Mouse (Mus musculus) heart, embryonic 16.5 days (tissue): ENCODE results near the gene App. TPM values are rescaled to one million over a fixed set of nuclear protein-coding genes. Genes with fewer than 3 reads are reported as not detected.

Experiments
- ATAC-seq: fragments of 200-750 bp; cut with Nextera tagmentation; replicated peaks from 2 replicates; pipeline ENCODE4 v1.8.0; 2017; ENCODE audit warnings: moderate number of reproducible peaks; ENCODE audit not compliant: insufficient read depth, low FRiP score; ENCODE audit errors: extremely low read depth
- H3K27ac ChIP-seq: fragments of 300-500 bp; sonication (generic); 2 replicates; pipeline ENCODE4 v1.5.1; 2014; ENCODE audit warnings: mild to moderate bottlenecking, low read length, control low read depth, moderate library complexity
- H3K27me3 ChIP-seq: fragments of 300-500 bp; sonication (generic); 2 replicates; pipeline ENCODE4 v1.6.1; 2014; ENCODE audit warnings: low read length, mixed read lengths; ENCODE audit not compliant: control insufficient read depth, insufficient read depth
- H3K36me3 ChIP-seq: fragments of 300-500 bp; sonication (generic); 2 replicates; pipeline ENCODE4 v1.6.1; 2014; ENCODE audit not compliant: control insufficient read depth, insufficient read depth
- H3K4me1 ChIP-seq: fragments of 300-500 bp; sonication (generic); 2 replicates; pipeline ENCODE4 v1.6.1; 2014; ENCODE audit warnings: low read length, mixed read lengths; ENCODE audit not compliant: control insufficient read depth, insufficient read depth
- H3K4me2 ChIP-seq: fragments of 300-500 bp; sonication (generic); 2 replicates; pipeline ENCODE4 v1.6.1; 2014; ENCODE audit warnings: low read depth, mild to moderate bottlenecking, control low read depth, low read length
- H3K4me3 ChIP-seq: fragments of 300-500 bp; sonication (generic); 2 replicates; pipeline ENCODE4 v1.5.1; 2014; ENCODE audit warnings: mild to moderate bottlenecking, control low read depth, low read length
- H3K9ac ChIP-seq: fragments of 300-500 bp; sonication (generic); 2 replicates; pipeline ENCODE4 v1.6.1; 2014; ENCODE audit warnings: low read length, control low read depth
- H3K9me3 ChIP-seq: fragments of 300-500 bp; sonication (generic); replicated peaks from 2 replicates; pipeline ENCODE4 v1.6.1; 2016; ENCODE audit warnings: low read length; ENCODE audit not compliant: control insufficient read depth
- WGBS: fragments of 180-500 bp; shearing (Covaris S2); extraction: QIAGEN DNeasy Blood & Tissue Kit; methylation state at CpG from one replicate; pipeline ENCODE4 v1.1.7; 2014; 5-methylcytosine and 5-hydroxymethylcytosine counted together
- polyA plus RNA-seq: library from polyadenylated mRNA; unstranded; fragments of >200 nt; fragmentation: Nextera tagmentation; extraction: Ambion mirVana; gene quantifications from 2 replicates; pipeline ENCODE4 v1.2.1, GENCODE M21; 2015

Gene App
- polyA plus RNA-seq, 1 experiment from 2014 or later = 187 TPM

DNA sequence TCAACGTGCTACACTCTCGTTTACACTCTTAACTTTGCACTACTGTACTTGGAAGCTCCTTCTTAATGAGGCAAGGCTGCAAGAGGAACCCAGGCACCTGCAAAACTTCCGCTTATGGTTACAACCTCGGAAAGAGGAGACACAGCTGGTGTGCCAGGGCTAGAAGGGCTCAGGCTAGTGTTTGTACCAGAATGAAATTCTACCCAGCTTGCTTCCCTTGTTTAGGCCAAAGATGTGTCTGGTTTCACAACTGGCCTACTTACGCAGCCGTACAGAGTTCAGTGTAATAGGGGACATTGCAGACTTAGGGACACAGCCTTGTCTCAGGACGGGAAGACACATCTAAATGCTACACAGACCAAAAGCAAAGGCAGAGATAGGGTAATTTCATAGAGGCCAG, 173.3 kb downstream of the App start:
- Histone ChIP-seq H3K9ac (no peak overlapping the region), H3K4me2 (no peak overlapping the region), H3K4me3 (no peak overlapping the region), H3K36me3 (peaks cover 16% of the 10 kb centered on the region), H3K4me1 (peaks cover 6% of the 10 kb centered on the region), H3K9me3 (0 out of 2 replicates have a peak, but pooled peaks cover 4% of the 10 kb centered on the region), H3K27me3 (no peaks in the 10 kb centered on the region), H3K27ac (no peak overlapping the region)
- ATAC-seq = no peak
- WGBS = 82% methylated on average over 7 of the region's 7 CpGs

GRCm38 (mm10) chr16:84997551-84997950, 176.0 kb downstream of the App start:
- ATAC-seq = no peak; the same call in 1 of the 2 replicates
- H3K4me3 ChIP-seq = no peak overlapping the region
- H3K36me3 ChIP-seq = peaks cover 9% of the 10 kb centered on the region
- no peaks in the 10 kb centered on the region for H3K27me3 ChIP-seq
- H3K4me1 ChIP-seq = peaks cover 6% of the 10 kb centered on the region
- H3K9ac ChIP-seq = no peak overlapping the region
- 0 out of 2 replicates have a peak, but pooled peaks cover 4% of the 10 kb centered on the region for H3K9me3 ChIP-seq
- no peak overlapping the region for H3K27ac ChIP-seq
- H3K4me2 ChIP-seq = no peak overlapping the region
- 34% methylated on average over 3 of the region's 3 CpGs for WGBS

DNA sequence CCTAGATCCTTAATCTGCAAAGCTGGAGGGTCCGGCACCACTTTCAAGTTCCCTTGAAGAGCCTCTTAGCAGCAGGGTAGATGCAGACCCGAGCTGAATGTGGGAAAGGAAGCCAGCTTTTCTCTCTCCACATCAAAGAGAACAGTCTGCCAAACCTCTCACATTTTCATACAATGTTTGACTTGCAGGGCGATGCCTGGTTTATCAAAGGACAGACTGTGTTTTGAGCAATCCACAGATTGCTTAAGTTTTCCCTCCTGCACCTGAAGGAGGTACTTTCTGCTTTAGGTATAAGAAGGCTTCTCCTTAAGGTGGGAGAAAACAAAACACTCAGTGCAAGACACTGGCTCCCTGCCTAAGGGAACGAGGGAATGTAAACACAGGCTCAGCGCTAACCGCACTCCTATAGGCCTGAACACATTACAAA, 178.1 kb downstream of the App start:
- Histone ChIP-seq H3K27ac (no peak overlapping the region), H3K36me3 (no peaks in the 10 kb centered on the region; the same call in 1 of the 2 replicates), H3K9me3 (no peaks in the 10 kb centered on the region), H3K4me3 (no peak overlapping the region), H3K27me3 (no peaks in the 10 kb centered on the region), H3K9ac (no peak overlapping the region), H3K4me2 (no peak overlapping the region), H3K4me1 (peaks cover 8% of the 10 kb centered on the region)
- no peak for ATAC-seq
- WGBS = 51% methylated on average over 6 of the region's 6 CpGs

DNA sequence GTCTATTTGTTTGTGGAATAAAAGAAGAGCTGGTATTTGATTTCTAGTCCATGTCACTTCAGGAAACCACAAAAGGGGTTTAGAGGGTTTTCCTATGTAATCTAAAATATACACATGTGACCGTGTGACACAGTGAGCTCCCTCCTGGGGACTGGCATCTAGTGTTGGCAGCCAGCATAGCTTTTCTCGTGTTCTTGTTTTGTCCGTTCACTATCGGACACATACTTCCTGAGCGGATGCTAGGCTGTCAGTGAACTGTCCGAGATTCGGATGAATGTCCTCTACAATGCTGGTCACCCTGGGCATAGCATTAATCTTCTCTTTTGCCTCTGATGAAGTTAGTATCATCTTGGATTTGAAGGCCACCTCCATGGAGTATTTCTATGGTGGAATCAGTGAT, 180.7 kb downstream of the App start:
- Histone ChIP-seq H3K36me3 (peaks cover 4% of the 10 kb centered on the region; the same call in 1 of the 2 replicates), H3K4me2 (no peak overlapping the region), H3K27me3 (no peaks in the 10 kb centered on the region), H3K4me1 (peaks cover 17% of the 10 kb centered on the region), H3K9ac (no peak overlapping the region), H3K4me3 (no peak overlapping the region), H3K27ac (no peak overlapping the region), H3K9me3 (no peaks in the 10 kb centered on the region)
- WGBS = 65% methylated on average over 7 of the region's 7 CpGs
- ATAC-seq = peak; percentile 33; the same call in 1 of the 2 replicates

DNA sequence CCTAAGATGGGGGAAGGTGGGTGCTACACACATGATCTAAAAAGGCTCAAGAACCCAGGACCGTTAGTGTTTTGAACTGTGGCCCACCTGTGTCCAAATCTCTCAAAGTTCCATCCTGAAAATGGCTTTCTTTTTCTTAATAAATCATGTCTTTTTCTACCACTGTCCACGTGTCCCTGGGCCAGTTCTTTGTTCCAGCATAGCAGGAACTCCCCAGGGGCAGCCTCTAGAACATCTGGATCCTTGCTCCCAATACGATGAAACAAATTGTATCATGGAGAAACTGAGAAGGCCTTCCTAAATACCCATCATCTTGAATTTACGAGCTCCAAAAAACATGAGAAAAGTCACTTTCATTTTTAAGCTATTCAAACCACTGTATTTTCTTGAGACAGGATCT, 182.6 kb downstream of the App start:
- no peak overlapping the region for H3K4me3 ChIP-seq
- no peaks in the 10 kb centered on the region for H3K27me3 ChIP-seq
- H3K36me3 ChIP-seq = peaks cover 12% of the 10 kb centered on the region; the same call in 1 of the 2 replicates
- WGBS = 82% methylated on average over 4 of the region's 4 CpGs
- H3K4me2 ChIP-seq = no peak overlapping the region
- H3K9ac ChIP-seq = no peak overlapping the region
- peaks cover 16% of the 10 kb centered on the region for H3K4me1 ChIP-seq
- no peaks in the 10 kb centered on the region for H3K9me3 ChIP-seq
- ATAC-seq = no peak
- no peak overlapping the region; the same call in 1 of the 2 replicates for H3K27ac ChIP-seq

DNA sequence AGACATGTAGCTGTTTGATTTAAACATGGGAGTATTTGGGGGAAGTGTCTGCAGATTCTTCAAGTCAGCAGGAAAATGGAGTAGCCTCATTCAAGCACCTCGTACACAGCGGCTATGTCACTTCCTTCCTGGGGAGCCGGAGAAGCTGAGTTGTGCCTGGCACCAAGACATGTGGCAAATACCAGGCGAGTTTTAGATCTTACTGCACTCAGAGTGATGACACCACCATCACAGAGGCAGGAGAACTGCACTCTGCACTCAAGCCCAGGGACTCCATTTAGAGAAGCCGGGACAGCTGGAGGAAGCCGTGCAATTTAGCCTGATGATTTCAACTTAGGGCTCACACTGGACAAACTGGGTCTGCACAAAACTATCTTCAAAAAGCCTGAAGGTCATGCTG, 183.6 kb downstream of the App start:
- no peak overlapping the region for H3K4me2 ChIP-seq
- H3K27me3 ChIP-seq = no peaks in the 10 kb centered on the region
- ATAC-seq = peak; percentile 76
- peak overlapping the region; percentile 64 for H3K27ac ChIP-seq
- no peak overlapping the region for H3K4me3 ChIP-seq
- H3K4me1 ChIP-seq = peaks cover 16% of the 10 kb centered on the region
- peaks cover 12% of the 10 kb centered on the region; the same call in 1 of the 2 replicates for H3K36me3 ChIP-seq
- H3K9me3 ChIP-seq = no peaks in the 10 kb centered on the region
- H3K9ac ChIP-seq = no peak overlapping the region
- WGBS = 24% methylated on average over 6 of the region's 6 CpGs

DNA sequence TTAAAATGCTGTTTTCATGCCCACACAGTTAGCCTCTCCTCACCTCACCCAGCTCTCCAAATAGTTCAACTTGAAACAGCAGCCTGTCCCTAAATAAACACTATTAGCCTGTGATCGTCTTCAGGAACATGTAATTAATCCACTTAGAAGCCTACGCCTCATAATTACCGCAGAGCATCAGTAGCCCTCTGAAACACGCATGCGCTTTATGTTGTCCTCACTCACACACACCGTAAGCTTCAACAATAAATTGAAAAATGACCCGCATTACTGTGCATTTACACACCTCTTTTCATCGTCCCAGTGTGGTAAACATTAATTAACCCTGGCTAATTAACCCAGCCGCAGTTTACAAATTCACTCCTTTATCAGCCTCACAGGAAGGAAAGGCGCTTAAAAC, 184.1 kb downstream of the App start:
- Histone ChIP-seq H3K4me1 (peaks cover 16% of the 10 kb centered on the region), H3K4me2 (no peak overlapping the region), H3K4me3 (no peak overlapping the region), H3K27me3 (no peaks in the 10 kb centered on the region), H3K9me3 (no peaks in the 10 kb centered on the region), H3K36me3 (peaks cover 12% of the 10 kb centered on the region; the same call in 1 of the 2 replicates), H3K9ac (no peak overlapping the region), H3K27ac (peak overlapping the region; percentile 64)
- no peak for ATAC-seq
- 85% methylated on average over 10 of the region's 10 CpGs for WGBS

- Histone ChIP-seq H3K36me3 (peaks cover 12% of the 10 kb centered on the region; the same call in 1 of the 2 replicates), H3K9ac (no peak overlapping the region), H3K27ac (no peak overlapping the region), H3K4me2 (no peak overlapping the region), H3K27me3 (no peaks in the 10 kb centered on the region), H3K4me1 (peaks cover 16% of the 10 kb centered on the region), H3K9me3 (no peaks in the 10 kb centered on the region), H3K4me3 (no peak overlapping the region)
- WGBS = 89% methylated on average over 8 of the region's 8 CpGs
- no peak for ATAC-seq
Observed at GRCm38 (mm10) chr16:84987724-84988287, 185.8 kb downstream of the App start.

GRCm38 (mm10) chr16:84986016-84986631, 187.4 kb downstream of the App start:
- Histone ChIP-seq H3K4me1 (peaks cover 16% of the 10 kb centered on the region), H3K27me3 (no peaks in the 10 kb centered on the region), H3K9ac (no peak overlapping the region), H3K9me3 (no peaks in the 10 kb centered on the region), H3K27ac (no peak overlapping the region), H3K4me3 (no peak overlapping the region), H3K36me3 (peaks cover 14% of the 10 kb centered on the region; the same call in 1 of the 2 replicates), H3K4me2 (no peak overlapping the region)
- 58% methylated on average over 11 of the region's 11 CpGs for WGBS
- ATAC-seq = no peak
